Mouse (Mus musculus): ENCODE measurements around the gene Tlk1.

Gene Tlk1

GRCm38 (mm10) chr2:70825371-70826051 lies at the start of gene Tlk1:
Gene Tlk1 (minus strand): TSS chr2:70825728.
- peak; percentile 81 to 86 for DNase-seq

GRCm38 (mm10) chr2:70875129-70875528 lies 49.6 kb upstream of the Tlk1 start:
- DNase-seq: no peak

- no peak for DNase-seq
These were observed 47.6 kb upstream of the Tlk1 start for GRCm38 (mm10) chr2:70873168-70873567.

- DNase-seq: no peak
These were observed 46.0 kb upstream of the Tlk1 start for GRCm38 (mm10) chr2:70871466-70872022.

GRCm38 (mm10) chr2:70870819-70871218 lies 45.3 kb upstream of the Tlk1 start:
- DNase-seq: peak; percentile 68 to 71

- no peak for DNase-seq
These were observed 43.6 kb upstream of the Tlk1 start for GRCm38 (mm10) chr2:70869116-70869515.

GRCm38 (mm10) chr2:70867231-70867630 lies 41.7 kb upstream of the Tlk1 start:
- DNase-seq: no peak

GRCm38 (mm10) chr2:70862881-70863280 lies 37.4 kb upstream of the Tlk1 start:
- no peak for DNase-seq

- DNase-seq: peak; percentile 52 to 60
These were observed 34.2 kb upstream of the Tlk1 start for GRCm38 (mm10) chr2:70859740-70860139.

GRCm38 (mm10) chr2:70856971-70857370 lies 31.4 kb upstream of the Tlk1 start:
- DNase-seq: no peak

GRCm38 (mm10) chr2:70854231-70854888 lies 28.8 kb upstream of the Tlk1 start:
- DNase-seq: no peak

GRCm38 (mm10) chr2:70853329-70853728 lies 27.8 kb upstream of the Tlk1 start:
- DNase-seq: no peak

- no peak for DNase-seq
These were observed 27.3 kb upstream of the Tlk1 start for GRCm38 (mm10) chr2:70852796-70853221.

- no peak for DNase-seq
These were observed 26.8 kb upstream of the Tlk1 start for GRCm38 (mm10) chr2:70852186-70852795.

GRCm38 (mm10) chr2:70845871-70846270 lies 20.3 kb upstream of the Tlk1 start:
- DNase-seq: no peak

GRCm38 (mm10) chr2:70844694-70845395 lies 19.3 kb upstream of the Tlk1 start:
- no peak for DNase-seq

- DNase-seq: no peak
These were observed 16.6 kb upstream of the Tlk1 start for GRCm38 (mm10) chr2:70842049-70842618.

- DNase-seq: peak; percentile 37 to 51
These were observed 13.1 kb upstream of the Tlk1 start for GRCm38 (mm10) chr2:70838536-70839216.

- DNase-seq: peak; percentile 25 to 26
These were observed 10.8 kb upstream of the Tlk1 start for GRCm38 (mm10) chr2:70836306-70836651.

- no peak for DNase-seq
These were observed 10.2 kb upstream of the Tlk1 start for GRCm38 (mm10) chr2:70835641-70836305.

- DNase-seq: no peak
These were observed 9.7 kb upstream of the Tlk1 start for GRCm38 (mm10) chr2:70835209-70835608.

- DNase-seq: no peak
These were observed 7.7 kb upstream of the Tlk1 start for GRCm38 (mm10) chr2:70833261-70833660.

Measured in B cell, adult 2 months (primary cell).